Mouse (Mus musculus) lung, postnatal 4 days (tissue): Measurements from ENCODE around the gene Dnah2.

Source experiments
- DNase-seq, 2 experiments: peaks; one replicate each; pipeline ENCODE4 v3.0.0; 2021

Dnah2 gene

GRCm38 (mm10) chr11:69527098-69528030 lies 21.5 kb downstream of the Dnah2 start:
- DNase-seq = no peak

DNA sequence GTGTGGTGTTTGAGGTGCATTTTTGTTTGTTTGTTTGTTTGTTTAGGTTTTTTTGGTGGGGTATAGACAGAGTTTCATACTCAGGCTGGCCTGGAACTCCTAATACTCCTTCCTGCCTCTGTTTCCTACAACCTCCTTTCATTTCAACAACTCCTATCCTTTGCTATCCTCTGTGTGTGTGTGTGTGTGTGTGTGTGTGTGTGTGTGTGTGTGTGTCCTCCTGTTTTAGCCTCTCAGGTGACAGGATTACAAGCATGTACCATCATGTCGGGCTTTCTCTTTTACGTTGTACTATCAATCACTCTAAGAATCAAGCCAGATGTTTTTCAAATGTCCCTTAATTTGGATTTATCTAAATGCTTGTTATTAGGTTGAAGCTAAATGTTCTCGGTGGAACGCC lies 22.3 kb downstream of the Dnah2 start:
- no peak for DNase-seq

- no peak for DNase-seq
These were observed 23.2 kb downstream of the Dnah2 start for GRCm38 (mm10) chr11:69525661-69526060.

DNA sequence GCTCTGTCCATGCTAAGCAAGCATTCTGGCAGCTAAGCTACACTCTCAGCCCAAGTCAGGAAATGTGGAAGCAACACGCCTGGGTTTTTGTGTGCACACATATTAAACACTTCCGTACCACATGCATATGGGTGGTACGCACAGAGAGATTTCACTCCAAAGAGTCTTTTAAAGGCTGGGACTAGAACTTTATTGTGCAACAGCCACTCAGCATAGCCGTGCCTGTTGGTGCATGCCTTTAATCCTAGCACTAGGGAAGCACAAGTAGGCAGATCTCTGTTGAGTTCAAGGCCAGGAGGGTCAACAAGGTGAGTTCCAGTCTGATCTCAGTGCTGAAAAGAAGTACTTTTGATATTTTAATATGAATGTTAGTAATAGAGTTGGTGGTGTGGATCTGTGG lies 25.3 kb downstream of the Dnah2 start:
- DNase-seq = peak in 1 of 2 experiments; percentile 44

GRCm38 (mm10) chr11:69521526-69522149 lies 27.3 kb downstream of the Dnah2 start:
- DNase-seq = no peak

DNA sequence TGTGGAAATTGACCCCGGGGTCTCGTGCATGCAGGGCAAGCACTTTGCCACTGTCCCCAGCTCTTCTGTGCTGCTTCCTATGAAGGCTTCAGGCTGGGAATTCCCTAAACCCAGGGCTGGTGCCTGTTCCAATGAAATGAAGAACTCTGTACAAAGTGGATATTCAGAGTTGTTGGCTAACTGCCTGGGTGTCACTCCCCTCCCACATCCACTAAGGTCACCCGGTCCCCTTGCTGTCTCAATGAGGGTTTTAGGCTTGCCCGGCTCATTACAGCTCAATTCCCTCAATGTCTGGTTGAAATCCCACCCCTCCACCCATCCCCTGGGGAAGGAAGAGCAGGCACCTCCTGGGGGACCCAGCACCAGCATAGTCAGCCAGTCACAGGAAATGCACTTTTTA lies 28.9 kb downstream of the Dnah2 start:
- DNase-seq = no peak

GRCm38 (mm10) chr11:69516661-69517060 lies 32.2 kb downstream of the Dnah2 start:
- no peak for DNase-seq

DNA sequence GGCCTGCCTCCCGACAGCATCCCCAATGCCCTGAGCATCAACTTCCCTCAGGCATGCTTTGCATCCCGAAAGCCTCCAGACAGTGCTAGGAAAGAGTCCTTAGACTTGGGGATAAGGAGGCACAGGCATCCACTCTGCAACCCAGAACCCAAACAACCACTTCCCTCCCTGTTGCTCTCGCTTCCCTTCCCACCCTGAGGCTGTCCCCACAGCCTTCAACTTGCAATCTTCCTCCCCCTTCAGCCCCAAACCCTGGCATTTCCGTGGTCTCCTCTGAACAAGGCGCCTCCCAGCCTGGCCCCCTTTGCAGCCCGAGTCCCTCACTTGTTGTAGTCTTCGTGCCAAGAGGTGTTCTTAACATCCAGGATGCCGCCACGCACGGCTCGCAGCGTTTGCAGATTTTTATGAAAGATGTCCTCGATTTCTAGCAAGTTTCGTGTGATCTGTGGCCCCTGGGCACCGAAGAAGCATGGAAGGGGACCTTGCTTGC lies 32.7 kb downstream of the Dnah2 start:
- no peak for DNase-seq

DNA sequence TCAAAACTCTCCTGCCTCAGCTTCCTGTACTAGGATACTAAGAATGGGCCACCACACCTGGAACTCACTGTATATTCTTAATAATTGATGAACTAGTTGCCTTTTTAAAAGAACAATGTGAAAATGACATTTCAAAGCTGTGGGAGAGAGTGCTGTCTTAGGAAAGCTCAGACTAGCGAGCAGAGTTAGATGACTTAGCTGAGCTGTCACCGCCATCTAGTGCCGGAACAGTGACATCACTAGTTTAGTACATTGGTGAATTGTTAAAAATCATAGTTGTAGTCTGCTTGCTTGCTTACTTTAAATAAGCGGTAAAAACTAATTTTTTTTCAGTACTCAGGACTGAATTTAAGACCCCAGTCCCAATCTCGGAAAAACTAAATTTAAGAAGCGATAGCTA lies 35.1 kb downstream of the Dnah2 start:
- DNase-seq = peak in 1 of 2 experiments; percentile 77

GRCm38 (mm10) chr11:69510796-69511496 lies 38.0 kb downstream of the Dnah2 start:
- DNase-seq = no peak

- DNase-seq = peak; percentile 40 to 51
These were observed 45.0 kb downstream of the Dnah2 start for GRCm38 (mm10) chr11:69503863-69504280.

GRCm38 (mm10) chr11:69501555-69501954 lies 47.4 kb downstream of the Dnah2 start:
- no peak for DNase-seq

DNA sequence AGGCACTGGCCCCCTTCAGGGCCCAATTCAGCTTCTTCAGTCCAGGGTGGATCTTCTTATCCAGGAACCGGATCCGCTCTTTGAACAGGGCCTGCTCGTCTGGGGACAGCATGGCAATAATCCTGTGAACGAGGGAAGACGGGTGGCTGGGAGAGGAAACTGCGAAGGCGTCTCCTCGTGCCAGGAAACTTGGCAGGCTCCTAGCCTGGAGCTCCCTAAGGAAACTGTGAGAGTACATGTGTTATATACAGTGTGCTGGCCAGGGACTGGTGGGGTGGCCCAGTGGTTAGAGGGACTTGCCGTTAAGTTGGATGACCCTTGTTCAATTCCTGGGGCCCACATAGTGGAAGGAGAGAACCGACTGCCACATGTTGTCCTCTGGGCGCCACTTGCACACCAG lies 49.8 kb downstream of the Dnah2 start:
- peak; percentile 49 to 73 for DNase-seq

- DNase-seq = no peak
These were observed 57.2 kb downstream of the Dnah2 start for GRCm38 (mm10) chr11:69491711-69492110.

DNA sequence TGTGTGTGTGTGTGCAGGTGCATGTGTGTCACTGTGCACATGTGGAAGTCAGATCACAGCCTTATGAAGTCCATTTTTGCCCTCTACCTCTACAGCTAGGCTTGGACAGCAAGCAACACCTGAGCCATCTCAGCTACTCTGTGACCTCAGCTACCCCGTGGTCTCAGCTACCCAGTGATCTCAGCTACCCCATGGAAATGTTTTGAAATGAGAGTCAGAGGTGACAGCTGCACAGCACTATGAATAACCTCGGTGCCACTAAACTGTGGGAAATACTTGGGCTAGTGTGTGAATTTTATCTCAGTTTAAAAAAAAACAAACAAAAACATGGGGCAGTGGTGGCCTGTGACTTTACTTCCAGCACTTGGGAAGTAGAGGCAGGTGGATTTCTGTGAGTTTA lies 58.0 kb downstream of the Dnah2 start:
- no peak for DNase-seq

GRCm38 (mm10) chr11:69487474-69487873 lies 61.4 kb downstream of the Dnah2 start:
- no peak for DNase-seq

- DNase-seq = no peak
These were observed 71.3 kb downstream of the Dnah2 start for GRCm38 (mm10) chr11:69477645-69478044.

- peak; percentile 64 to 72 for DNase-seq
These were observed 72.1 kb downstream of the Dnah2 start for GRCm38 (mm10) chr11:69476802-69477201.

DNA sequence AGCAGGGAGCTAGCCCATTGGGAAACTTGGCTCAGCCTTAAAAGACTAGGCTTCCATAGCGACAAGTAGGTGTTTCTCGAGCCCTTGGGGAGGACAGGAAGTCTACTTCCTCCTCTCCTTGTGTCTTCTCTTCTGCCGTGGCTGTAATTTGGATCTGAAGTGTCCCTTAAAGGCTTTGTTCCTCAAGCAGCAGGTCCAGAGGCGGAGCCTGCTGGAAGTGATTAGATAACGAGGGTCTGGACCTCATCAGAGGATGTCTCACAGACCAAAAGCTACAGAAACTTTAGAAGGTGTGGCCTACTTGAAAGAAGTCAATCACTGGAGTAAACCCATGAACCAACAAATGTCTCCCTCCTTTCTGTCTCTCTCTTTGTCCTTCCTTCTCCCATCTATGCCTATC lies 74.2 kb downstream of the Dnah2 start:
- DNase-seq = no peak

- DNase-seq = no peak
These were observed 76.2 kb downstream of the Dnah2 start for GRCm38 (mm10) chr11:69472687-69473086.

DNA sequence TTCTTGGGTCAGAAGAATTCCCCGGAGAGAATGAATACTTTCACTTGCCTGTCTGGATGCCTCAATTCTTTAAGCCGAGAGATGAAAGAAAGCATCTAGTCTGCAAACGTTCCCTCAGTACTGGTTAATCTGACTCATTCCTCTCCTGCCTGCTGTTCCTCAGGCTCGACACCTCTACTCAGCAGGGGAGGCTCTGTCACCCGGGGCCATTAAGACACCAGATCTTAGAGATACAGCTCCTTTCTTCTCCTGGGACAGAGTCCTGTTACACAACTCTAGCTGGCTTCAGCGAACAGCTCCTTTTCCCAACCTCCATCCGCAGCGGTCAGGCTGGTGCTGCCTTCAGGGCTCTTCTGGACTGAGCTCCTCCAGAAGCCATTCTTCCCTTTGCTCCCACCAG lies 77.4 kb downstream of the Dnah2 start:
- no peak for DNase-seq

GRCm38 (mm10) chr11:69469301-69469700 lies 79.6 kb downstream of the Dnah2 start:
- DNase-seq = no peak

DNA sequence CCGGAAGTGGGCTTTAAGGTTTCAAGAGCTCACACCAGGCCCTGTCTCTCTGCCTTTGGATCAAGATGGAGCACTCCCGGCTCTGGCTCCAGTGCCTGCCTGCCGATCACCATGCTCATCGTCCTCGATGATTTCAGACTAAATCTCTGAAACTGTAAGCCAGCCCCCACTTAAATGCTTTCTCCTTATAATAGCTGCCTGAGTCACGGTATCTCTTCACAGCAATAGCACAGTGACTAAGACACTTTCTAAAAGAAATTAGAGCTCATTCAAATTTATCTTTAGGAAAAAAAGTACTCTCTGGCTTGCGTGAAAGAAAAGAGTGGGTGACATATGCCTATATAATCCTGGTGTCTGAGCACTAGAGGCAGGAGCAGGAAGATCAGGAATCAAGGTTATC lies 84.9 kb downstream of the Dnah2 start:
- no peak for DNase-seq
